Mouse (Mus musculus): ENCODE results near the gene Zbtb21. TPM values are rescaled to one million over a fixed set of nuclear protein-coding genes. Genes with fewer than 3 reads are reported as not detected.
"Not testable (repeated sequence)": the region's sequence is repeated elsewhere in the genome, so short reads cannot be mapped to it uniquely, and the experiment has no call there.

The Zbtb21 gene
- 13.1 and 14.0 TPM in 2 replicates for polyA plus RNA-seq (2016; fragmentation: Nextera tagmentation; extraction: Ambion mirVana)

DNA sequence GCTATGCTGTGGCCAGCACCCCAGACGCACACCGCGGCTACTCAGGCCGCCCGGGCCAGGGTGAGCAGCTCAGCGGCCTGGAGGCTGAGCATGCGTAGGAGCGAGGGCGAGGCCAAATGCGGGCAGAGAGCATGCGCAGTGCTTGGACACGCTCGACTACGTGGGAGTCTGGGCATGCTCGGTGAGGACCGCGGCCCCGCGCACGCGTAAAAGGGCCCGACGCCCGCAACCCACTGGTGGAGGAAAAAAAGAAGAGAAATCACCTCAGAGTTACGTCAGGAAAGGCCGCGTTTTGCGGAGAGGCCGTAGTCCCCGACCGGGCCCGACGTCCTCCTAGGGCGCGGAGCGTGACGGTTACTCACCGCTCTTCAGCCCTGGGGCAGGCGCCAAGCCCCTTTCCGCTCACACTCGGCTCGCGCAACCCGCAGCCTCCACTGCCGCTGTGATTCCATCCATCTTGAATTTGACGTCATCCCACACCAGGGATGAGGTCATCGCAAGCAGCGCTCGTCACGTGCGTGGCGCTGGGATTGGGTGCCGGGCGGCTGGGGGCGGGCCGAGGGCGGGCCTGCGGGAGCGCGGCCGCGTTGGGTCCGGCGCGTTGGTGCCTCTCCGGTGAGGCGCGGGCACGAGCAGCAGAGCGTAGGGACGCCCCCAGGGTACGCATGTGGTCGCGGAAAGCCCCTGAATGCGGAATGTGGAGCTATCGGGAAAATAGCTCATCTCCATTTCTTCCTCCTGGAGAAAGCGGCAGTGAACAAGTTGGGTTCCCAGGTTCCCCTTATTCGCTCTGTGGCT is at the start of gene Zbtb21, which contains the start of gene C2cd2:
Zbtb21 (minus strand) TSS at position 472 of the 798 bp plus-strand sequence.
C2cd2 (minus strand) TSS at position 448 of the 798 bp plus-strand sequence.
- Histone ChIP-seq H3K27ac (peak within 1 kb of the TSS; percentile 97), H3K36me3 (0 out of 2 replicates have a peak, but pooled peaks cover 11% of the 10 kb centered on the region), H3K9me3 (no peaks in the 10 kb centered on the region), H3K27me3 (ENCODE audit: insufficient read depth, poor library complexity, severe bottlenecking) (no peaks in the 10 kb centered on the region), H3K4me1 (replicated peaks) (peaks cover 17% of the 10 kb centered on the region), H3K4me3 (peak within 1 kb of the TSS; percentile 91)
- WGBS, result under 1% methylated on average over 78 of the region's 78 CpGs
- peak; percentile 96 for DNase-seq (ENCODE audit: low spot score)

DNA sequence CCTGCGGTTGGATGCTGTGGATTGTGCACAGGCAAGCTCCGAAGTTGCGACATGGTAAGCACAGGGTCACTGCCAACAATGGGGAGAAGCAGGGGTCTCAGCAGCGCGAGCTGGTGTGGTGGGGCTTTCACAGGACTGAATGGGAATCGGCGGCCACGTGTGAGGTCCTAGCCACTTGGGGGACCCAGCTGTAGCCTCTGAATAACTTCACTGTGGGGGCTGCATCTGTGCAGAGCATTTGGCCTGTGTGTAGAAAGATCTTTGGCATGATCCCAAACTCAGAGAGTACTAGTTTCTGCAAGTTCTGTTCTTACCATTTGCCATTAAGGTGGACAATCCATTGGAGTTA is 34.9 kb upstream of the Zbtb21 start:
- H3K4me3 ChIP-seq, result peak overlapping the region; percentile 65
- under 1% methylated on average over 8 of the region's 8 CpGs for WGBS
- H3K4me1 ChIP-seq (replicated peaks), result peaks cover 14% of the 10 kb centered on the region; the same call in 1 of the 2 replicates
- H3K36me3 ChIP-seq, result peaks cover 35% of the 10 kb centered on the region
- H3K9me3 ChIP-seq, result peaks cover 33% of the 10 kb centered on the region
- not testable (repeated sequence) for DNase-seq (ENCODE audit: low spot score); H3K27me3 ChIP-seq (ENCODE audit: insufficient read depth, poor library complexity, severe bottlenecking)
- H3K27ac ChIP-seq, result peak overlapping the region; percentile 80

DNA sequence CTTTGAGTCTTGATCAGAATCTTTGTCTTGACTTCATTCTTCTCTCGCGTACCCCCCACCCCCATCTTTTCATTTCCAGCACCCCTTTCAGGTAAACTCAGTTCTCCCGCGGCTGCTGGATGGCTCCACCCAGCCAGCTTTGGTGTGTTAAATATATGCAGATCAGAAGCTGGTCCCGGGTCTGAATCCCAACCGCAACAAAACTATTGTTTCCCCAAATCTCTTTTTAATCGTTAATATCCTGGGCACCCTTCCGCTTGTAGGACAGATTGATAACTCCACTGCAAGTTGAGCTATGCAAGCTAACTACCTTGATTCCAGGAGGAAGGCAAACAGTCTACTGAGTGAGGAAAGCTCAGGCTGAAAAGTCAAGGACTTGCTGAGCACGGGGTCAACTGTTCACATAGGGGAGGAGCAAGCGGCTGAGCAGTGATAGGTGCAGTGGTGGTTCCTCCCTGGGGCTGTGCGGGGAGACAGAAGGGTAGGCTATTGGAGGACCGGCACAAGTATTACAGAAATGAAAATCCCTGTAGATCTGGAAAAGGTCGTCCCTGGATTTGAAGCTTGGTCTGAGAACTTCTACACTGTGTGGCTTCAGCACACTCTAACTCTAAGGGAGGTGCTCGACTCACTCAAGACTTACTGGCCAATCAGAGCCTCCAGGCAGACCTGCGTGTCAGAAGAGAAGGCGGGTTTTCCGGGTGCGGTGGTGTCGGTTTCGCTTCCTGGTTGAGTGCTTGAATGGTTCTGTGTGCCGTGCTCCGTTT is 34.4 kb upstream of the Zbtb21 start, which contains the start of gene B230307C23Rik:
B230307C23Rik (plus strand) TSS at position 700 of the 767 bp plus-strand sequence.
- peak; percentile 87 for DNase-seq (ENCODE audit: low spot score)
- H3K4me1 ChIP-seq (replicated peaks), result peaks cover 14% of the 10 kb centered on the region; the same call in 1 of the 2 replicates
- peak within 1 kb of the TSS; percentile 80 for H3K27ac ChIP-seq
- H3K27me3 ChIP-seq (ENCODE audit: insufficient read depth, poor library complexity, severe bottlenecking), result no peaks in the 10 kb centered on the region
- WGBS, result 3% methylated on average over 22 of the region's 22 CpGs
- H3K4me3 ChIP-seq, result peak within 1 kb of the TSS; percentile 65
- peaks cover 28% of the 10 kb centered on the region for H3K9me3 ChIP-seq
- H3K36me3 ChIP-seq, result peaks cover 29% of the 10 kb centered on the region

DNA sequence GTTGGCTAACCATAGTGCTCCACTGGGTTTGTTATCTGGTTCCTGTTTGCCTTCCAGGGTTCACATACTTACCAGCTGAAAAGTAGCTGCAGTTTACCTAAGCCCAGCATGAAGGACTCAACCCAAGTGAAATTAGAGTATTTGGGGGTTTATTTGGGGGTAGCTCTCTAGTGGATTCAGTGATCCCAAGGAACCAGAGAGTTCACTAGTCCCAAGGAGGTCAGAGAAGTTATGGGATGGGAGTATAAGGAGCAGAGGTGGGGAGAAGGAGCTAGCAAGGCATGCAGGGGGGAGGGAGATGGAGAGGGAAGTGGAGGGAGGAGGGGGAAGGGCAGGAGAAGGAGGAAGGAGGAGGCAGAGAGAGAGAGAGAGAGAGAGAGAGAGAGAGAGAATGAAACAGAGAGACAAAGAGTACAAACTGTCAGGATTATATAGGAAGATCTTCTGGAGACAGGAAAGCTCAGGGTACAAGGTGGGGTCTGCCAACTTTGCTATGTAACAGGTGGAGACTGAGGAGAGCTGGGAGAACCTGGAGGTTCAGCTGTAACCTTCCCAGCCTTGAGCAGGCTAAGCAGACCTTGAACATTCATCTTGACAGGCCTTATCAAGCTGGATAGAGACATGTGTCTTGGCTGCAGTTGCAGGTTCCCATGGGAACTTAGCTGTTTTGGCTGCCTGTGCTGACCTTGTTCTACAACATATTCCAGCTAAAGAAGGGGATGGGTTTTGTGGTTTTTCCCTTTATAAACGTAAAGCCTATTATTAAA is 33.6 kb upstream of the Zbtb21 start:
- 24% methylated on average over 1 of the region's 1 CpGs for WGBS
- DNase-seq (ENCODE audit: low spot score), result no peak

DNA sequence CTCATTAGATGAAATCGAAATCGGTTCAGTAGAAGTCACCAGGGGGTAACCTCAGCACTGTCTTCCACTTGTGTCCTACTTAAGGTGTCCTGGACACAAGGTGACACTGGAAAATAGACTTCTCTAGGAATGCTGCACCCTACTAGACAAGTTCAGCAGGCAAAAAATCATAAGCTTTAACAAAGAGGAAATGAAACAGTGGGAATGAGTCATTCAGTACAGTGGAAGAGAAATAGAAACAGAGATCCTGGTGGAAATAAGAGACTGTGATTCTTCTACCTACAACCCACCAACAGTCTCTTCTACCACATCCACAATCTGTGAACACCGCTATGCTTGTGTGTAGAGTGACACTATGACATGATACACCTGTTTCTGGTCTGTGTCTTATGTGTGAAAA is 30.1 kb upstream of the Zbtb21 start:
- WGBS, result 83% methylated on average over 3 of the region's 3 CpGs
- not testable (repeated sequence) for DNase-seq (ENCODE audit: low spot score); H3K36me3 ChIP-seq; H3K4me3 ChIP-seq; H3K4me1 ChIP-seq (replicated peaks); H3K27ac ChIP-seq; H3K9me3 ChIP-seq; H3K27me3 ChIP-seq (ENCODE audit: insufficient read depth, poor library complexity, severe bottlenecking)

More for the DNA sequence above, 33.6 kb upstream of the Zbtb21 start:
- H3K27me3 ChIP-seq (ENCODE audit: insufficient read depth, poor library complexity, severe bottlenecking), result no peaks in the 10 kb centered on the region
- H3K27ac ChIP-seq, result peak overlapping the region; percentile 80
- peaks cover 24% of the 10 kb centered on the region for H3K36me3 ChIP-seq
- H3K9me3 ChIP-seq, result peaks cover 21% of the 10 kb centered on the region
- peak overlapping the region; percentile 65 for H3K4me3 ChIP-seq
- H3K4me1 ChIP-seq (replicated peaks), result peaks cover 14% of the 10 kb centered on the region; the same call in 1 of the 2 replicates

DNA sequence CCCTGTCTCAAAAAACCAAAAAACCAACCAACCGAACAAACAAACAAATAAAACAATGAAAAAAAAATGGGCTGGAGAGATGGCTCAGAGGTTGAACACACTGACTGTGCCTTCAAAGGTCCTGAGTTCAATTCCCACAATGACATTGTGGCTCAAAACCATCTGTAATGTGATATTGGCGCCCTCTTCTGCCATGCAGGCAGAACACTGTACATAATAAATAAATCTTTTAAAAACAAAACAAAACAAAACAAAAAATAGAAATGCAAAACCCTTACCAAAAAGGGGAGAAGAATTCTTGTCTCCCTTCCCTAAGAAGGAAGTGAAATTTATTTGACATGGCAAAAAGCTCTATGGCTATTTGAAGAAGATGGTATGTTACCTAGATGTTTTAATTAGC is 29.1 kb upstream of the Zbtb21 start:
- H3K4me1 ChIP-seq (replicated peaks), result peaks cover 6% of the 10 kb centered on the region; the same call in 1 of the 2 replicates
- H3K9me3 ChIP-seq, result 0 out of 2 replicates have a peak, but pooled peaks cover 3% of the 10 kb centered on the region
- H3K27me3 ChIP-seq (ENCODE audit: insufficient read depth, poor library complexity, severe bottlenecking), result no peaks in the 10 kb centered on the region
- WGBS, result 74% methylated on average over 2 of the region's 2 CpGs
- no peak overlapping the region for H3K27ac ChIP-seq
- no peak overlapping the region for H3K4me3 ChIP-seq
- no peak for DNase-seq (ENCODE audit: low spot score)
- H3K36me3 ChIP-seq, result no peaks in the 10 kb centered on the region

DNA sequence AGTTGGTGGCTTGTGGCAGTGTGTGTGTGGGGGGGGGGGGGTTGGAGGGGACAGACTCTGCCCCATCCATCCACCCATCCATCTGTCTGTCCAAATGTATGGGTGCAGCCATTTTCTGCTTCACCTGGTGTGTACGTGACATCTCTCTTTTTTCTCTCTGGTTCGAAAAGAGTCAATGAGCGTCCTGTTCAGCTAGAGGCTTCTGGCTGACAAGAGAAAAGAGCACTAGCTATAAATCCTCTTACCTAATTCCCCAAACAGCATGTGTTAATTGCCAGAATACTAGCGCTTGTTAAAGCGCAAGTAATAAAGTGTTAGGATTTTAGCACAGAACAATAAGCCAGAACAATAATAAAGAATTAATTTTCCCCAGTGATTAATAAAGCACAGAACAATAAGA is 22.2 kb upstream of the Zbtb21 start:
- Histone ChIP-seq H3K27me3 (ENCODE audit: insufficient read depth, poor library complexity, severe bottlenecking) (no peaks in the 10 kb centered on the region), H3K27ac (no peak overlapping the region), H3K36me3 (no peaks in the 10 kb centered on the region), H3K4me1 (replicated peaks) (no peaks in the 10 kb centered on the region), H3K4me3 (no peak overlapping the region), H3K9me3 (0 out of 2 replicates have a peak, but pooled peaks cover 3% of the 10 kb centered on the region)
- WGBS, result 90% methylated on average over 5 of the region's 5 CpGs
- no peak for DNase-seq (ENCODE audit: low spot score)

DNA sequence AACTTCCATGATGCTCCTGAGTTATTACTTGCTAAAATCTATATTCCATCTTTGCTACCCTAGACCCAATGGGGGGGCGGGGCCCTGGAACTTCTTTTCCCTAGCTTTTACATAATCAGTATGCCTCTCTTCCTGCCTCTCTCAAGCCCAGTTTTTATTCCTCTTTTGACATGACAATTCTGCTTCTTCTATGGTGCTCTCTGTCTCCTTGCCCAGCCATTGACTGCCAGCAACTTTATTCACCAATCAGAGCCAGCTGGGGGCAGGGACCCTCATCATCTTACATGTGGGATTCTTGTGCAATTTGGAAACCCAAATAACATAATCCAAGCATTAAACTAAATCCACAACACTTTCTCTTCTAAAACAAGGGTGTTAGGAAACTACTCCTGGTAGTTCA is 18.9 kb upstream of the Zbtb21 start:
- H3K9me3 ChIP-seq, result no peaks in the 10 kb centered on the region
- no peak overlapping the region for H3K27ac ChIP-seq
- no peaks in the 10 kb centered on the region for H3K36me3 ChIP-seq
- DNase-seq (ENCODE audit: low spot score), result no peak
- H3K4me1 ChIP-seq (replicated peaks), result no peaks in the 10 kb centered on the region; the same call in 1 of the 2 replicates
- H3K4me3 ChIP-seq, result no peak overlapping the region
- no peaks in the 10 kb centered on the region for H3K27me3 ChIP-seq (ENCODE audit: insufficient read depth, poor library complexity, severe bottlenecking)
- WGBS, result 93% methylated on average over 1 of the region's 1 CpGs

DNA sequence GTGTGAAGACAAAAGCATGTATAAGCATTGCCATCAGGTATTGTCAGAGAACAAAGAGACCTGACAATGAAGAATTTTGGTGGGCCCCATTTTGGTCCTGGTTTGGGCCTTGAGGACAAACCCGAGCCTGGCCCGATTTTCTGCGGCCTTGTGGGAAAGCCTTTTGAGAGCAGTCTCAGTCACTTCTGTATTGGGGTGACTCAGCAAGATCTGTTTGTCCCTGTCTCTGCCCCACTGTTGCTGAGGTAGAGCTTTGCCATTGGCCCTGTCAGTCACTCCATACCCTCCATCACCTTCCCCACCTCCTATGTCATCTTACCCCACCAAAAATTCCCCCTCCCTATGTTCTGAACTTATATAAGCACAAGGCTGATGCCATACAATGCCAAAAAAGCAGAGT is 15.3 kb upstream of the Zbtb21 start:
- Histone ChIP-seq H3K4me3 (no peak overlapping the region), H3K36me3 (no peaks in the 10 kb centered on the region), H3K4me1 (replicated peaks) (no peaks in the 10 kb centered on the region; the same call in 1 of the 2 replicates), H3K9me3 (no peaks in the 10 kb centered on the region), H3K27me3 (ENCODE audit: insufficient read depth, poor library complexity, severe bottlenecking) (no peaks in the 10 kb centered on the region), H3K27ac (no peak overlapping the region)
- WGBS, result 85% methylated on average over 3 of the region's 3 CpGs
- DNase-seq (ENCODE audit: low spot score), result no peak

DNA sequence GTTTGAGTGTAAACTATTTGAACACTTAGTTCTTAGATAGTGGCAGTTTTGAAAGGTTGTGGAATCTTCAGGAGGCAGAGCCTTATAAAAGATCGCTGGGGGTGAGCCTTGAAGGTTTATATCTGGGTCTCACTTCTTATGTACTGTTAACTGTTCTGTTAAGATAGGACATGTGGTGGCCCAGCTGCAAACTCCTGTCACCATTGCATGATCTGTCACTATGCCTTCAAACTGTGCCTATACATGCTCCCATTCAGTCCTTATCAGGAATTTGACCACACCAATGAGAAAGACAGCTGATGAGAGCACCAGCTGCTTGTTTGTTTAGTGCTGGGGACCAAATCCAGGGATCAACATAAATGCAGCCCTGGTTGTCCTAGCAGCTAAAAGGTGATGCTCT is 14.9 kb upstream of the Zbtb21 start:
- WGBS, result 83% methylated on average over 1 of the region's 1 CpGs
- DNase-seq (ENCODE audit: low spot score), result no peak

DNA sequence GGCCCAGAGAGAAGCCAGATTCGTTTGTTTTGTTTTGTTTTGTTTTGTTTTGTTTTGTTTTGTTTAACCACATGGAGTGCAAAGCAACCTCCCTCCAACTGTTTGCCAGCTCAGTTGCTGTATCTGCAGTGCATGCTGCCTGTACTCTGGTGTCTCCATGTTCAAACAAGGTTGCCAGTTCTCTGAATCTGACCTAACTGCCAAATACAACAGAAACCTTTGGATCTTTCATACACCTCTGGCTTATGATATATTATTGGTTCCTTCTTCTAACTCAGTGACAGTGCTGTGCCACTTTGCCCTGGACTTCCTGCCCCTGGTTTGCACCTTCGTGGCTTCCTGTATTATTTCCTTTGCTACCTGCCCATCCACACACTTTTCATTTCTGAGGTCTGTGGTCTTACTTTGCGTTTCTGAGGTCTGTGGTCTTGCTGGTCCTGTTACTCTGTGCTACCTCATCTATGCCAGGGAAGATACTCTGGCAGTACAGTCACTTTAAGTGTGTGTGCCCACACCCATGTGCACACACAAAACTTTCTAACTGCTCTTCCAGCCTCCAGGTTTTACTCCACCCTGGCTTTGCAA is 1.6 kb upstream of the Zbtb21 start:
- WGBS, result 88% methylated on average over 3 of the region's 3 CpGs
- Histone ChIP-seq H3K36me3 (0 out of 2 replicates have a peak, but pooled peaks cover 5% of the 10 kb centered on the region), H3K27ac (no peak overlapping the region)

More for the DNA sequence above, 14.9 kb upstream of the Zbtb21 start:
- Histone ChIP-seq H3K4me1 (replicated peaks) (no peaks in the 10 kb centered on the region; the same call in 1 of the 2 replicates), H3K36me3 (no peaks in the 10 kb centered on the region), H3K27ac (no peak overlapping the region), H3K27me3 (ENCODE audit: insufficient read depth, poor library complexity, severe bottlenecking) (no peaks in the 10 kb centered on the region), H3K9me3 (no peaks in the 10 kb centered on the region), H3K4me3 (no peak overlapping the region)

More for the DNA sequence above, 1.6 kb upstream of the Zbtb21 start:
- Histone ChIP-seq H3K4me1 (replicated peaks) (peaks cover 17% of the 10 kb centered on the region), H3K27me3 (ENCODE audit: insufficient read depth, poor library complexity, severe bottlenecking) (no peaks in the 10 kb centered on the region), H3K9me3 (no peaks in the 10 kb centered on the region), H3K4me3 (no peak overlapping the region)
- DNase-seq (ENCODE audit: low spot score), result no peak

Data from hindbrain, embryonic 10.5 days (tissue).